ENCODE assay signal across 9 mouse cellular contexts in the genomic region with DNA sequence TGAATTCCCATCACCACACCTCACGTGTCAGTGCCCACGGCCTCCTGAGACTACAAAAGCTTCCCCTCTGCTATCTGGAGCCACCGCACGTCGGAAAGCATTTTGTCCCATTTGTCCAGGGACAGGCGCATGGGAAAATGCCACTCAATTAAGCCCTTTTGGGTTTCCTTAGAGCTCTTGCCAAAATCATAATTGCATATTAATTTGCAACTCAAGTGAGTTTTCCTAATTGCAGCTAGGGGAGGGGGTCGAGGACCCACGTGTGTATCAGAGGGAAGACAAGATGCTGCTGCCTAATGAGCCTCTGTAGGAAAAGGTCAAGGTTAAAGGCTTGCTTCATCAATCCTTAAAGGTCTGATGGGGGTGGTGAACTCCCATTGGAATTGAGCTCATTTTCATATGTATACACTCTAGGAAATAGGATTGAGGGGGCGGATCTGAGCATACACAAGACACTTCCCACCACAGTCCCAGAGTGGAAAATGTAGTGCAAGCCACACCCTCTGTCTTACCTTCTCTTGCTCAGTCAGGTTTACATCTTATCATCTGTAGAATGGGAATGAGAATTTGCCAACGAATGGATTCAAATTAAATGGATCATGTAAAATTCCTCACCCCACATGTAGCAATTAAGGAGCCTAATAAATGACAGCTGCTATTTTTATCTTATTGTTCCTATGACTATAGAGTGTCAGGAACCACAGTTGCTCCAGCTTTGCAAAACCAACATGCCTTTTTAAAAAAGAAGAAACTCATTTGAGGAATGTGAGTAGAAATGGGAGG.
DNase-seq lines count a peak whose midpoint lies in the region; ATAC-seq and TF ChIP-seq lines count a peak whose summit lies in the region.
"Had no signal": no experiment of that assay in that cellular context is flagged by ENCODE, and none has a peak within 500 bp of the region (broad histone marks: within the 10 kb centered on the region; RNA-seq: fewer than 3 reads in every experiment).

No protein-coding gene starts in this region.

- no peak overlapping the region for H3K27ac ChIP-seq in testis, adult 2 months (ENCODE audit: control insufficient read depth, insufficient read depth, low read depth, low read length)
- no peak overlapping the region for H3K27ac ChIP-seq in forebrain, embryonic 14.5 days (ENCODE audit: low read depth, low read length)
- no peak overlapping the region for H3K27ac ChIP-seq in midbrain, embryonic 13.5 days
- H3K27ac ChIP-seq: liver, embryonic 15.5 days had no signal

- TF ChIP-seq CTCF in testis, adult 2 months (IDR thresholded peaks at IDR 0.05; ENCODE audit: control insufficient read depth, insufficient read depth, insufficient replicate concordance, low read depth, low read length): no peak

- H3K27me3 ChIP-seq in testis, adult 2 months (ENCODE audit: control insufficient read depth, insufficient read depth, low read length): no peaks in the 10 kb centered on the region
- H3K27me3 ChIP-seq in forebrain, embryonic 14.5 days (replicated peaks; ENCODE audit: control insufficient read depth, insufficient read depth, low read length): no peaks in the 10 kb centered on the region
- no peaks in the 10 kb centered on the region; the same call in 1 of the 2 replicates for H3K27me3 ChIP-seq in midbrain, embryonic 13.5 days
- H3K27me3 ChIP-seq: liver, embryonic 15.5 days had no signal

- H3K9ac ChIP-seq in forebrain, embryonic 14.5 days (ENCODE audit: low read length): no peak overlapping the region
- H3K9ac ChIP-seq in midbrain, embryonic 13.5 days (replicated peaks): no peak overlapping the region
- H3K9ac ChIP-seq: liver, embryonic 15.5 days had no signal

- no peaks in the 10 kb centered on the region for H3K4me1 ChIP-seq in testis, adult 2 months (ENCODE audit: control insufficient read depth, insufficient read depth, low read length)
- peaks cover 8% of the 10 kb centered on the region for H3K4me1 ChIP-seq in forebrain, embryonic 14.5 days (ENCODE audit: control insufficient read depth, insufficient read depth, low read length)
- peaks cover 10% of the 10 kb centered on the region; the same call in 1 of the 2 replicates for H3K4me1 ChIP-seq in midbrain, embryonic 13.5 days (replicated peaks)
- H3K4me1 ChIP-seq: liver, embryonic 15.5 days had no signal

- no peaks in the 10 kb centered on the region for H3K9me3 ChIP-seq in forebrain, embryonic 14.5 days (replicated peaks; ENCODE audit: control insufficient read depth, low read length)
- H3K9me3 ChIP-seq in midbrain, embryonic 13.5 days: no peaks in the 10 kb centered on the region
- H3K9me3 ChIP-seq: liver, embryonic 15.5 days had no signal

- no peak overlapping the region for H3K4me2 ChIP-seq in forebrain, embryonic 14.5 days (ENCODE audit: low read length)
- no peak overlapping the region for H3K4me2 ChIP-seq in midbrain, embryonic 13.5 days (replicated peaks)
- H3K4me2 ChIP-seq: liver, embryonic 15.5 days had no signal

- 14% methylated on average over 10 of the region's 10 CpGs for WGBS in forebrain, embryonic 14.5 days
- WGBS in midbrain, embryonic 13.5 days: 33% methylated on average over 10 of the region's 10 CpGs

- H3K4me3 ChIP-seq in testis, adult 2 months (ENCODE audit: control insufficient read depth, low read depth, low read length): peak overlapping the region; percentile 56
- H3K4me3 ChIP-seq in forebrain, embryonic 14.5 days (ENCODE audit: low read depth, low read length): no peak overlapping the region
- H3K4me3 ChIP-seq in midbrain, embryonic 13.5 days (replicated peaks): no peak overlapping the region
- H3K4me3 ChIP-seq: liver, embryonic 15.5 days had no signal

- intact Hi-C loops in gastrocnemius, postnatal 36 days (cut with DNase I): no loop called here

- H3K36me3 ChIP-seq in testis, adult 2 months (ENCODE audit: control insufficient read depth, insufficient read depth, low read length): no peaks in the 10 kb centered on the region
- H3K36me3 ChIP-seq in forebrain, embryonic 14.5 days (ENCODE audit: control insufficient read depth, insufficient read depth, low read length): no peaks in the 10 kb centered on the region
- no peaks in the 10 kb centered on the region for H3K36me3 ChIP-seq in midbrain, embryonic 13.5 days
- H3K36me3 ChIP-seq: liver, embryonic 15.5 days had no signal

- no peak for DNase-seq in testis, postnatal 14 days (ENCODE audit: low spot score)
- DNase-seq in forebrain, embryonic 14.5 days (ENCODE audit: low spot score): peak; percentile 80
- no peak for DNase-seq in T-cell, adult 2 months (ENCODE audit: low spot score)
- DNase-seq in gastrocnemius, postnatal 36 days: no peak
- DNase-seq: right cerebral cortex, postnatal 25 days had no signal

- TF ChIP-seq POLR2A in testis, adult 2 months (IDR thresholded peaks at IDR 0.05; ENCODE audit: control insufficient read depth, low read depth, low read length): no peak

- peak; percentile 84 for ATAC-seq in forebrain, embryonic 14.5 days
- ATAC-seq in midbrain, embryonic 13.5 days: peak; percentile 84
- no peak for ATAC-seq in inflammation-experienced regulatory T-cells, adult 6 months
